Mouse (Mus musculus): ENCODE measurements around the gene Fhl2.
"Not testable (repeated sequence)": the region's sequence is repeated elsewhere in the genome, so short reads cannot be mapped to it uniquely, and the experiment has no call there.

The Fhl2 gene

GRCm38 (mm10) chr1:43150225-43150624 lies 46.6 kb downstream of the Fhl2 start:
- no peak for DNase-seq (ENCODE audit: low spot score in 2 of 2)

GRCm38 (mm10) chr1:43147474-43147873 lies 49.3 kb downstream of the Fhl2 start:
- DNase-seq (ENCODE audit: low spot score in 2 of 2) = no peak

GRCm38 (mm10) chr1:43145388-43145787 lies 51.4 kb downstream of the Fhl2 start:
- DNase-seq (ENCODE audit: low spot score in 2 of 2) = no peak

GRCm38 (mm10) chr1:43144338-43144906 lies 52.4 kb downstream of the Fhl2 start:
- DNase-seq (ENCODE audit: low spot score in 2 of 2) = no peak

- no peak for DNase-seq (ENCODE audit: low spot score in 2 of 2)
These were observed 53.0 kb downstream of the Fhl2 start for GRCm38 (mm10) chr1:43143791-43144190.

- no peak for DNase-seq (ENCODE audit: low spot score in 2 of 2)
These were observed 53.5 kb downstream of the Fhl2 start for GRCm38 (mm10) chr1:43143284-43143683.

GRCm38 (mm10) chr1:43142849-43143248 lies 53.9 kb downstream of the Fhl2 start:
- DNase-seq (ENCODE audit: low spot score in 2 of 2) = no peak

- no peak for DNase-seq (ENCODE audit: low spot score in 2 of 2)
These were observed 55.2 kb downstream of the Fhl2 start for GRCm38 (mm10) chr1:43141555-43141961.

GRCm38 (mm10) chr1:43139587-43140266 lies 57.1 kb downstream of the Fhl2 start:
- peak; percentile 57 to 77 for DNase-seq (ENCODE audit: low spot score in 2 of 2)

- no peak for DNase-seq (ENCODE audit: low spot score in 2 of 2)
These were observed 58.4 kb downstream of the Fhl2 start for GRCm38 (mm10) chr1:43138268-43138812.

GRCm38 (mm10) chr1:43137334-43137733 lies 59.5 kb downstream of the Fhl2 start:
- no peak for DNase-seq (ENCODE audit: low spot score in 2 of 2)

- not testable (repeated sequence) for DNase-seq (ENCODE audit: low spot score in 2 of 2)
These were observed 60.2 kb downstream of the Fhl2 start for GRCm38 (mm10) chr1:43136488-43137029.

- no peak for DNase-seq (ENCODE audit: low spot score in 2 of 2)
These were observed 65.2 kb downstream of the Fhl2 start for GRCm38 (mm10) chr1:43131591-43131990.

- no peak for DNase-seq (ENCODE audit: low spot score in 2 of 2)
These were observed 66.4 kb downstream of the Fhl2 start for GRCm38 (mm10) chr1:43130219-43130981.

- DNase-seq (ENCODE audit: low spot score in 2 of 2) = no peak
These were observed 68.8 kb downstream of the Fhl2 start for GRCm38 (mm10) chr1:43127820-43128610.

GRCm38 (mm10) chr1:43127196-43127595 lies 69.6 kb downstream of the Fhl2 start:
- DNase-seq (ENCODE audit: low spot score in 2 of 2) = no peak

- no peak for DNase-seq (ENCODE audit: low spot score in 2 of 2)
These were observed 72.1 kb downstream of the Fhl2 start for GRCm38 (mm10) chr1:43124726-43125125.

GRCm38 (mm10) chr1:43122616-43123015 lies 74.2 kb downstream of the Fhl2 start:
- DNase-seq (ENCODE audit: low spot score in 2 of 2) = no peak

- no peak for DNase-seq (ENCODE audit: low spot score in 2 of 2)
These were observed 75.8 kb downstream of the Fhl2 start for GRCm38 (mm10) chr1:43120950-43121349.

- no peak for DNase-seq (ENCODE audit: low spot score in 2 of 2)
These were observed 79.3 kb downstream of the Fhl2 start for GRCm38 (mm10) chr1:43117435-43117834.

GRCm38 (mm10) chr1:43112882-43113281 lies 83.9 kb downstream of the Fhl2 start:
- peak in 1 of 2 experiments; percentile 20 for DNase-seq (ENCODE audit: low spot score in 2 of 2)

Measured in spleen, postnatal 14 days (tissue).